Mouse (Mus musculus) ES-E14 (cell line): Measurements from ENCODE around the gene Rab5c. TPM values are rescaled to one million over a fixed set of nuclear protein-coding genes. Genes with fewer than 3 reads are reported as not detected.

Experiments used
- DNase-seq: peaks from one replicate; pipeline ENCODE4 v3.0.0-alpha.2; 2013; ENCODE audit warnings: low read depth, low spot score
- H3K27ac ChIP-seq: 2 replicates; pipeline ENCODE4 v1.5.1; 2012; ENCODE audit warnings: low read depth, mild to moderate bottlenecking, low read length, moderate library complexity, mixed read lengths; ENCODE audit not compliant: poor library complexity, insufficient read depth, severe bottlenecking
- H3K36me3 ChIP-seq: 2 replicates; pipeline ENCODE4 v1.6.1; 2012; ENCODE audit warnings: mild to moderate bottlenecking, low read length, moderate library complexity, mixed read lengths; ENCODE audit not compliant: control insufficient read depth, poor library complexity, insufficient read depth, severe bottlenecking
- H3K4me1 ChIP-seq, 2 experiments: fragments of 150-350 bp in 1 of 2; sonication (generic) in 1 of 2; 2 replicates each; pipeline ENCODE4 v1.6.1; 2012; ENCODE audit warnings: low read length in 2 of 2, mild to moderate bottlenecking in 1 of 2, mixed read lengths in 1 of 2; ENCODE audit not compliant: control insufficient read depth in 2 of 2, insufficient read depth in 2 of 2, poor library complexity in 1 of 2
- H3K4me3 ChIP-seq, 2 experiments: fragments of 150-350 bp in 1 of 2; sonication (generic) in 1 of 2; 2 replicates each; pipeline ENCODE4 v1.5.1; 2012; ENCODE audit warnings: low read length in 2 of 2, low read depth in 1 of 2, mild to moderate bottlenecking in 1 of 2, mixed read lengths in 1 of 2; ENCODE audit not compliant: insufficient read depth in 1 of 2, poor library complexity in 1 of 2, severe bottlenecking in 1 of 2
- H3K9ac ChIP-seq: 2 replicates; pipeline ENCODE4 v1.6.1; 2012; ENCODE audit warnings: low read depth, mild to moderate bottlenecking, low read length, mixed read lengths; ENCODE audit not compliant: poor library complexity, insufficient read depth, severe bottlenecking
- H3K9me3 ChIP-seq: fragments of 150-350 bp; sonication (generic); 2 replicates; pipeline ENCODE4 v1.6.1; 2012; ENCODE audit warnings: low read depth, mild to moderate bottlenecking, low read length; ENCODE audit not compliant: control insufficient read depth, insufficient read depth
- CHD2 ChIP-seq: IDR thresholded peaks from 2 replicates; pipeline ENCODE4 v1.6.1; 2014; ENCODE audit warnings: mild to moderate bottlenecking, low read depth, low read length, inconsistent platforms
- HCFC1 ChIP-seq: IDR thresholded peaks from 2 replicates; pipeline ENCODE4 v1.6.1; 2012; ENCODE audit warnings: low read length, inconsistent platforms, borderline replicate concordance; ENCODE audit not compliant: insufficient read depth
- MAFK ChIP-seq: IDR thresholded peaks from 2 replicates; pipeline ENCODE4 v1.6.1; 2014; ENCODE audit warnings: mild to moderate bottlenecking, low read depth, low read length, inconsistent platforms; ENCODE audit not compliant: insufficient read depth
- ZC3H11A ChIP-seq: IDR thresholded peaks from 2 replicates; pipeline ENCODE4 v1.6.1; 2012; ENCODE audit warnings: low read depth, mild to moderate bottlenecking, inconsistent platforms, low read length, borderline replicate concordance
- ZNF384 ChIP-seq: IDR thresholded peaks from 2 replicates; pipeline ENCODE4 v1.6.1; 2012; ENCODE audit warnings: low read depth, low read length, inconsistent platforms
- in situ Hi-C, 2 experiments: fragments of 600-800 bp; cut with MboI; formaldehyde crosslinking; loops; one replicate each; pipeline ENCODE4 v1.15.1; 2025; ENCODE audit warnings: low sequenced_read_pairs in 2 of 2, inconsistent platforms in 1 of 2; ENCODE audit not compliant: unreplicated experiment in 2 of 2
- total RNA-seq: library from RNA; depleted of rRNA; stranded (reverse); fragments of 300-350 nt; gene quantifications from 2 replicates; pipeline ENCODE4 v1.2.3, GENCODE M21; 2012

Rab5c gene
- total RNA-seq, 1 experiment = 124 TPM

- Histone ChIP-seq H3K4me1 (peaks cover 12 to 25% of the 10 kb centered on the region in 2 experiments), H3K9ac (no peak overlapping the region), H3K9me3 (no peaks in the 10 kb centered on the region), H3K4me3 (no peak overlapping the region), H3K36me3 (peaks cover 27% of the 10 kb centered on the region), H3K27ac (no peak overlapping the region)
- in situ Hi-C loops = no loop called here
- TF ChIP-seq MAFK (no peak), HCFC1 (no peak), CHD2 (no peak), ZC3H11A (no peak), ZNF384 (no peak)
- DNase-seq = no peak
These were observed 19.6 kb downstream of the Rab5c start for GRCm38 (mm10) chr11:100718462-100718861.

DNA sequence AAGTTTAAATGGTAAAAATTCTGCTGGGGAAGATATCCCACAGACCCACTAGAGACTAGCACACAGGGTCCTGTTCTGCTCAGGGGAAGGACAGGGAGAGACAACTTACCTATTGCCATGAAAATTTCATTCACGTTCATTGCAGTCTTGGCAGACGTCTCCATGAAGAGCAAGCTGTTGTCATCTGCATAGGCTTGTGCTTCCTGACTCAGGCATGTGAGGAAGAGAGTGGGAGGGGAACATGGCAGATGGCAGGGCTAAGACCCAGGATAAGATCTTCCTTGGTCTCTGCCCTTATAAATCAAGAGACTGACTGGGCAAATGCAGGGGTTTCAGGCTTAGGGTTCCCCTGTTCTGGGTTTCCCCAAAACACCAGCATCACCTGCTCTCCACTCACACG lies 21.4 kb downstream of the Rab5c start:
- in situ Hi-C loops = no loop called here
- TF ChIP-seq CHD2 = no peak
- TF ChIP-seq ZNF384 = no peak
- no peak for TF ChIP-seq HCFC1
- TF ChIP-seq ZC3H11A = no peak
- no peak for TF ChIP-seq MAFK
- Histone ChIP-seq H3K4me3 (no peak overlapping the region), H3K9ac (no peak overlapping the region), H3K36me3 (peaks cover 27% of the 10 kb centered on the region), H3K4me1 (peaks cover 8 to 20% of the 10 kb centered on the region in 2 experiments), H3K9me3 (no peaks in the 10 kb centered on the region), H3K27ac (no peak overlapping the region)
- DNase-seq = no peak

DNA sequence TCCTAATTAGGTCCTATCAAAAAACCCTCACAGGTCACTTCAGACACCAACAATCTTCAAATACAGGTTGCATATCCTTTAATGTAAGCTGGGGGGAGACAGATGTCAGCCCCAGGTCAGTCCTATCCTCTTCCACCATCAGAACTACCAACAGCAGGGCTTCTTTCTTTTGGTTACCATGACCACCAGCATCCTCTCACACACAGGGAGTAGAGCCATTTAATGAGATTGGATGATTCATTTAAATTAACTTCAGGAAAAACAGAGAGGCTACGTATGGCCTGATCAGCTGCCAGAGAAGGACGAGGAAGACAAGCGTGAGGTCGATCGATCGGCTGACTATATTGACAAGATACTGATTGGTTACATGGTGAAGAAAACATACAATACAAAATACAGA lies 23.1 kb downstream of the Rab5c start:
- in situ Hi-C loops = no loop called here
- Histone ChIP-seq H3K36me3 (peaks cover 35% of the 10 kb centered on the region), H3K4me1 (peaks cover 2 to 18% of the 10 kb centered on the region in 2 experiments; a peak in 3 of 4 replicates), H3K9ac (no peak overlapping the region; the same call in 1 of the 2 replicates), H3K27ac (no peak overlapping the region), H3K4me3 (no peak overlapping the region), H3K9me3 (no peaks in the 10 kb centered on the region)
- DNase-seq = no peak
- TF ChIP-seq HCFC1 (no peak), MAFK (no peak), ZC3H11A (no peak), ZNF384 (no peak), CHD2 (no peak)

DNA sequence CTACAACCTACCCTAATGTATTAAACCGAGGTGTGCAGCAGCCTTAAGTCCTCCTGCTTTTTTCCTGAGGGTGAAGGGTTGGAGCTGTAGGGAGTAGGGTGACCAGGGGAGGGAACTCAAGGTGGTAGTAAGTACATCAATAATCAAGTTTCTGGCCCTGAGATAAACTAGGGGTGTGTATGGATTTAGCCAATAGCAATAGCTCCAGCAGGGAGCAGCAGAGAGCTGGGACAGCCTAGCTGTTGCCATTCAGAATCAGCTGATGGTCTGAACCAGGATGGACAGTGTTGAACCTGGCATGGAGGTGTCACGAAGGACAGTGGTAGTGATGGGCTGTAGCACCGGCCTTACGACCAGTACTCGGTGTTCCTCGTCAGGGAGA lies 23.5 kb downstream of the Rab5c start:
- in situ Hi-C loops = no loop called here
- no peak for DNase-seq
- Histone ChIP-seq H3K9ac (peak overlapping the region; percentile 72; the same call in 1 of the 2 replicates), H3K9me3 (no peaks in the 10 kb centered on the region), H3K4me3 (peak overlapping the region; percentile 70 to 85), H3K36me3 (peaks cover 38% of the 10 kb centered on the region), H3K4me1 (peaks cover 2 to 16% of the 10 kb centered on the region in 2 experiments; a peak in 3 of 4 replicates), H3K27ac (peak overlapping the region; percentile 84)
- TF ChIP-seq MAFK = no peak
- TF ChIP-seq CHD2 = no peak
- TF ChIP-seq ZC3H11A = peak; percentile 36; the same call in 1 of the 2 replicates

DNA sequence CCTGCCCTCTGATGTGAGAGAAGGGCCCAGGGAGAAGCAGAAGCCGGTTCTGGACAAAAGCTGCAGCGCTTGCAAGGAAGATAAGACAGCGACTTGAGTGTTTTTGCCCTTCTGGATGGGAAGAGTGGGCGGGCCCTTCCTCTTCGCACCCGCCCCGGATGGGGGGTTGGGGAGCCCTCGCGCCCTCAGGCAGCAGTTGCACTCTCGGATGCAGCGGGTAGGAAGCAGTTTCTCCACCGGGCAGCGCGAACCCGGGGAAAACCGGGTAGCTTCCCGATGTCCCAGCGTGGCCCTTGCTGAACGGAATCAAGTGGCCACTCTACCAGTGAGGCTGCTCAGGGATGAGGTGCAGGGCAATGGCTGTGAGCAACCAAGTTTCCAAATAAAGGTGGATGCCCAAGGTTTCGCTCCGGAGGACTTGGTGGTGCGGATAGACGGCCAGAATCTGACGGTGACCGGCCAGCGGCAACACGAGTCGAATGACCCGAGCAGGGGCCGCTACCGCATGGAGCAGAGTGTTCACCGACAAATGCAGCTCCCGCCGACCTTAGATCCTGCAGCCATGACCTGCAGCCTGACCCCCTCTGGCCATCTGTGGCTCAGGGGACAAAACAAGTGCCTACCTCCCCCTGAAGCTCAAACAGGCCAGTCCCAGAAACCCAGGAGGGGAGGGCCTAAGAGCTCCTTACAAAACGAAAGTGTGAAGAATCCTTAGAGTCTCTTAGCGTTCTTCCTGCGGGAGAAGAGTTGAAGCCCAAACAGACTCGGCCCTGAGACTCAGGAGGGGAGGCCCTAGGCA lies 24.1 kb downstream of the Rab5c start, which contains the start of gene Hspb9:
Gene Hspb9, plus strand, starts transcription at position 116 of the 799 bp plus-strand sequence.
- no peaks in the 10 kb centered on the region for H3K9me3 ChIP-seq
- in situ Hi-C loops = no loop called here
- H3K4me3 ChIP-seq = peak within 1 kb of the TSS; percentile 85 to 94
- TF ChIP-seq HCFC1 = no peak; the same call in 1 of the 2 replicates
- no peak for TF ChIP-seq ZNF384
- TF ChIP-seq MAFK = no peak
- TF ChIP-seq CHD2 = no peak
- TF ChIP-seq ZC3H11A = no peak
- peaks cover 39% of the 10 kb centered on the region for H3K36me3 ChIP-seq
- peak; percentile 73 for DNase-seq
- H3K27ac ChIP-seq = peak within 1 kb of the TSS; percentile 84
- peak within 1 kb of the TSS; percentile 72 for H3K9ac ChIP-seq
- H3K4me1 ChIP-seq = peaks cover 2 to 16% of the 10 kb centered on the region in 2 experiments; a peak in 3 of 4 replicates
